Mouse (Mus musculus) urinary bladder, adult 2 months (tissue): Measurements from ENCODE around the gene Arhgap5. TPM values are rescaled to one million over a fixed set of nuclear protein-coding genes. Genes with fewer than 3 reads are reported as not detected.
"Not testable (repeated sequence)": the region's sequence is repeated elsewhere in the genome, so short reads cannot be mapped to it uniquely, and the experiment has no call there.

Source experiments
- DNase-seq: peaks from one replicate; pipeline ENCODE4 v3.0.0; 2022; ENCODE audit warnings: low spot score
- polyA plus RNA-seq: library from polyadenylated mRNA; depleted of rRNA; stranded (reverse); fragments of >200 nt; gene quantifications from 2 replicates; pipeline ENCODE4 v1.2.3, GENCODE M21; 2012

The Arhgap5 gene
- polyA plus RNA-seq, 1 experiment: 26.6 TPM

DNA sequence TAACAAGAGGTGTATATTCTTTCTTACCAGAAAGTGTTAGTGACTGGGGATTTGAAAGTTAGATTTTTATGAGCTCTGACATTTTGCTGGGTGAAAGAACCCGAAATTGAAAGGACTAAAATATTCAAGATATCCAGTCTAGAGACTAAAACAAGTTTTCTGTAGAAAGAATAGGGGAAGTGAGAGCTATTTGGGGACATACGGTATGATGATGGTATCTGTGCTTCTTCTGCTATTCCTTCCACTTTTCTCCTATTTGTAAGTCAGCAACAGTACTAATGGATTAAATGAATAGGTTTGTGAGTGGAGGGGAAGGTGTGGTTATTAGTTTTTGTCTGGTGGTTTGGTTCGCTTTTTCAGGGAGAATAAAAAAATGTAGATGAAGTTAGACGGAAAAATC lies 37.5 kb downstream of the Arhgap5 start:
- DNase-seq: no peak

DNA sequence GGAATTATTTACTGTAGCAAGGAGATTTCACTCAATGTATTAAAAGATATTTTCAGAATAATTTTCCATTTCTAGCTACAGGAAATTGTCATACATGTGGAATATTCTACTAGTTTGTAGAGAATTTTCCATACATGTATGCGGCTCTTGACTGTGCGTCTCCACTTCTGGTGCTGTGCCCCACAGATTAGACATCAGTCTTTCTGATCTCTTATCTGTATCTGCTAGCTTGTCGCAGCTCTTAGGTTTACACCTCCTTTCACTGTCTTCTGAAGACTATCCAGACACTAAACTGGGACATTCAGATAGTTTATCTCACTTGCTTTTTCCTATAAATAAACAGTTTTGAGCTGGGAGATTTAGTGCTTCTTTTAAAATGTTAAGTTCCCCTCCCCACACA lies 40.8 kb downstream of the Arhgap5 start:
- no peak for DNase-seq

DNA sequence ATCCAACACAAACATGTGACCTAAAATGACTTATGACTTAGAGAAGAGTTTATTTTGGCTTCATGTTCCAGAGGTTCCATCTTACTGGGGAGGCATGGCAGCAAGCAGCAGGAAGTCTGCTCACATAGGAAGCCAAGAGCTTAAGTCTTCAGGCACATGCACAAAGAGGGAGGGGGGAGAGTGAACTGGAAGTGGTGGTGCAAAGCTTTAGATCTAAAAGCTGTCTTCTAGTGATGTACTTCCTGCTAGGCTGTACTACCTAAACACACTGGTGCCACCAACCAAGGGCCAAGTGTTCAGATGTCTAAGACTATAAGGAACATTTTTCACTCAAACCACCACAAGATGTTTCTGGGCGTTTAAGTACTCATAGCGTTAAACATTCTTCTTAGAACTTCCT lies 48.3 kb downstream of the Arhgap5 start:
- DNase-seq: no peak

GRCm38 (mm10) chr12:52555188-52555876 lies 51.6 kb downstream of the Arhgap5 start:
- no peak for DNase-seq

- no peak for DNase-seq
Measured at GRCm38 (mm10) chr12:52565654-52566053, 61.9 kb downstream of the Arhgap5 start.

DNA sequence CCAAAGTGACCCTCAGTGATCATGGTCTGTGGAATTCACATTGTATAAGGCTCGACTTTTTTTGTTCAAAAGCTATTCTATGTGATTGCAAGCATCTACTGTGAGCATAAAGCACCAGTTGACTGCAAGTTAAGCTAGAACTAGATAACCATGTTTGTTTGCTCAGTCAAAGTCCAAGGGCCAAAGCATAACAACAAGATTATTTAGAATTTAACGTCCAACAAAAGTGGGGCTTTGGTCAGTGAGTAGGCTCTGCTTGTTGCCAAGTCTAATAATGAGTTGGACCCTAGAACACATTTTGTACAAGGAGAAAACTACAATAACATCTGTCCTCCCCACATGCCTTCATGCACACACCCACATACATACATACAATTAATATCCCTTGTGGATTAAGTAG lies 69.6 kb downstream of the Arhgap5 start:
- no peak for DNase-seq

DNA sequence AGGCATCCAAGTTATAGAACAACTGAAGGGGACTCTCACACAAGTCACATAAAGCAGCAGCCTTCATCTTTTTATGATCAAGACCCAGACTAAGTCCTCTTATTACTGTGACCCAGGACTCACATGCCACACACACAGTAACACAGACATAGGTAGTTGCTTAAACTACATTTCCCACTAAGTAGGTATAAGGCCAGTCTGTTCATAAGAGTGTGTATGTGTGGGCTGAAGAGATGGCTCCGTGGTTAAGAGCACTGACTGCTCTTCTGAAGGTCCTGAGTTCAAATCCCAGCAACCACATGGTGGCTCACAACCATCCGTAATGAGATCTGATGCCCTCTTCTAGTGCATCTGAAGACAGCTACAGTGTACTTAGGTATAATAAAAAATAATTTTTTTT lies 82.7 kb downstream of the Arhgap5 start:
- not testable (repeated sequence) for DNase-seq

DNA sequence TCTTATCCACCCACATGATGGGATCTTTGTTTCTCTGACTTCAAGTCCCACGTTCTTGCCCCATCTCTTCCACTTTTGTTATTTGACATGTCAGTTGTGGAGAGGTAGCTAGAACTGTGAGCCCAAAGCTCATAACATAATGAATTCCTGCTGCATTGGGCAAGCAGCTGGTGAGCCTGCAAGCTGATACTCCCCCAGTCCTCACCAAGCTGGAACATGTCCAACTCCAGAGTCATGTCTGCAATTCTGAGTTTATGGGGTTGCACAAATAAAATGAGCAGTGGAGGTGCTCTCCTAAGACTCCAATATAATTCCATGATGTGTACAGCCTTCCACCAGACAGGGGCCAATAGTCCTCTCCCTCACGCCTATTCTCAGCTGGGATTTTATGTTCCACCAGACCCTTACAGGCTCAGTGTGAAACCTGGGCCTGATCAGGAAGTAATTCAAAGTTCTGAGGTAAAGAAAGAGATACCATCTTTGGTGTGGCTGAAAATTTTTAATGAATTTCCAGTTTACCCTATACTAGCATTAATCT lies 83.8 kb downstream of the Arhgap5 start:
- DNase-seq: no peak

DNA sequence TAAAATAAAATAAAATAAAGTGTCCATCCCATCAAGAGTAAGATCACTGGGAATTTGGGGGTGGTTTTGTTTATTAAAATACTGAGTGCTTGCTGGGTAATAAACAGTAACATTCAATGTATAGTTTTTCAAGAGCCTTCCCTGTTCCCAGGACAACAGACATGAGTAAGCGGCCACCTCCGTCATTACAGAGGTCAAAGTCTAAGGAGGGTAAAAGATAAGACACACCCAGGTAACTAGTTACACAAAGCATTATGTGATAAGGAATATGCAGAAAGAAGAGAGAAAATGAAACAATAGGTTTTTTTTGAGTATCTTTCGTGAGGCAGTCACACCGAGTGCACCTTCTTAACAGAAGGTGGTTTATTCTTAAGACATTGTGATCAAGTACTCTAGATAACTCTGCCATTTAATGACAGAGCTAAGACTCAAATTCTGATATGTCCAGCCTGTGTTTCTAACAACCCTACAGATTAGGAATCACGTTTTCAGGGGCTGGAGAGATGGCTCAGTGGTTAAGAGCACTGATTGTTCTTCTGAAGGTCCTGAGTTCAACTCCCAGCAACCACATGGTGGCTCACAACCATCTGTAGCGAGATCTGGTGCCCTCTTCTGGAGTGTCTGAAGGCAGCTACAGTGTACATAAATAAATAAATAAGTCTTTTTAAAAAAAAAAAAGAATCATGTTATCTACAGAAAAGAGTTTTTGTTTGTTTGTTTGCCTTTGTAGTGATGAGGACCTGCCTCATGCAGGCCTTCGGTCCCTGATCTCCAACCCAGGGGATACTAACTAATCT lies 91.8 kb downstream of the Arhgap5 start:
- DNase-seq: no peak

- no peak for DNase-seq
Measured at GRCm38 (mm10) chr12:52602471-52602870, 98.7 kb downstream of the Arhgap5 start.

DNA sequence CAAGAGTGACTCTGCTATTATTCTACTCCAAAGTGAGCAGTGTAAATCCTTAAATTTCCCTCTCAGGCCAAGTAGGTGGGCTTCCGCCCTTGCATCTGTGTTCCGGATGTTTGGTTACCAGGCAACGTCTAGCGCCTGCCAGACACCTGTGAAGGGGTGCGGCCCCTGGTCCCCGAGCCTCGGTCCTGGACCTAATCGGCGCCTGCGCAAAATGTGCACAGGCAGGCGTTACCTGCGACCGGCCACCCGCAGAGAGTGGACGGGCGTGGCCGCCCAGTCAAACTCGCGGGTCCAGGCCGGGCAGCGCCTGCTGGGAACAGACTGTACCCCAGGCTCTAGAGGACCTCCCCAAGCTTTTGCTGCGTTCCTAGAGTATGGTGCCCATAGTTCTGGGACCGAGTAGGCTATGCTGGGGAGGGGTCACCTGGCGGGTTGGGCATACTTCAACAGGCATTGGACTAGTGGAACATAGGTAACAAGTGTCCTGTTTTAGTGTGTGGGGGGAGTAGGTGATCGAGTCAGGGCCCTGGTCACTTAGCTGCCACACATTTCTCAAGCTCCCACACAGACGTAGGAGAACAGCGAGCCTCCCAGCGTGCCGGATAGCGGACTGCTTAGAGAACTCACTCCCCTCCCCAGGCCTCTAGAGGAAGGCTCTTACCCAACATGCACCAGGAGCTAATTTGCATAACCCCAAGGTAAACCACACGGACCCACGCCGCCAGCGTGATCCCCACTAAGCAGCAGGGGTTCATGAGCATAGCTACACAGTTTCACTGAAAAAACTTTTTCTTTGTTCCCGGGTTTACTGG lies 99.3 kb downstream of the Arhgap5 start:
- DNase-seq: peak; percentile 67

- no peak for DNase-seq
Measured at GRCm38 (mm10) chr12:52603695-52604255, 100.0 kb downstream of the Arhgap5 start.

DNA sequence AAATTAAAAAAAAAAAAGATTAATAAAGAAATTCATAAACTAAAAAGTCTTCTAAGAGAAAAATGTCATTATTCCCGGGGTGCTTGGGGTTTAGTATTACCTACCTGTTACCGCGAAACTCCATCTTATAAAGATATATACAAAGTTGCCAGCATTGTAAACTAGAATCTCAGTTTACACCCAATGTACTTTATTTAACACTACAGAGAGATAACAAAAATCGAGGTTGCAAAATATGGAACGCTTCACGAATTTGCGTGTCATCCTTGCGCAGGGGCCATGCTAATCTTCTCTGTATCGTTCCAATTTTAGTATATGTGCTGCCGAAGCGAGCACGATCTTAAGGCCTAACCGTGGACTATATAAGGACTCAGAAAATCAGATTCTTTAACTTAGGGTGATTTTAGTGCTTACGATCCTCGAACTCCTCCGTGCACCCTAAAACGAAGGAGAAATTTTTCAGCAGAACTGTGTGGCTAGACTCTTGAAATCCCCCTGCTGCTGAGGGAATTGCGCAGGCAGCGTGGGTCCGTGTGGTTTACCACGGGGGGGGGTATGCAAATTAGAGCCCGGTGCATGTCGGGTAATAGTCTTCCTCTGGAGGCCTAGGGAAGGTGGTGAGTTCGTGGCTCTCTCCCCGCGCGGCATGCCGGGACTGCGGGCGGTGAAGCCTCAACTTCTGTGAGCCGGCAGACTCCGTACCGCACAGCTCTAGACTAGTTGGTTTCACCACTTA lies 100.7 kb downstream of the Arhgap5 start:
- DNase-seq: peak; percentile 84

GRCm38 (mm10) chr12:52604992-52605652 lies 101.3 kb downstream of the Arhgap5 start:
- no peak for DNase-seq

DNA sequence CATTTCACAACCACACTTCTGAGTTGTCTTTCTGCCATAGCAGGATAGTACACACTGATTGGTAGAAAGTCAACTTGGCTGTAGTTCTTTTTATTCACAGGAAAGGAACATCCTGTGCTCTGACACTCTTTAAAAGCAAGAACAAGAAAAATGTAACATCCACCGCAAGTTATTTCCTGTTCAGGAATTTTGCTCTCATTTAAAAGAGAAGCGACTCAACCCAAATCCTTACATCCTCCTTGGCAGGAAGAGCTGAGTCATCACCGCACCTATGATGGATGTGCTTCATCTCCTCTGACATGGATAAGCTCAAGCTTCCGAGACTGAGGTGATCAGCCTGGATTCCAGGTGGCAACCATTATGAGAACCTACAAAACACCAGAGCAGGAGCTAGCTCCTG lies 103.6 kb downstream of the Arhgap5 start:
- DNase-seq: no peak

DNA sequence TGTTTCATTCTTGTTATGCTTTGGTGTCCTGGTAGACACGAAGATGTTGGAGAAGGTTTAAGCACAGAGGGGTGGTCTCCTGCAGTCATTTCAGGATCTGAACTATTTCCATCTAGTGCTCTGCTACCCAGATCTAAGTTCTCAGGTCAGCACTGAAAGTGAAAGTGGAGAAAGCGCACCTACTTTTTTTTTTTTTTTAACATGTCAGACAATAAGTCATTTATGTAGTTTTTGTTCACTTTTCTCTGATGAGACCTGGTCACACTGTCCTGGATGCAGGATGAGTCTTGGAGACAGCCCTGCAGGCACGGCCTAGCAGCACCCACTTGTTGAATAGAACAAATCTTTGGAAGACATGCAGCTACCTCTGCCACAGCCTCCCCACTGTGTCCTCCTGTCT lies 111.9 kb downstream of the Arhgap5 start:
- DNase-seq: no peak

- DNase-seq: no peak
Measured at GRCm38 (mm10) chr12:52618418-52619040, 114.8 kb downstream of the Arhgap5 start.

- no peak for DNase-seq
Measured at GRCm38 (mm10) chr12:52619644-52620043, 115.9 kb downstream of the Arhgap5 start.
